Mouse (Mus musculus) myocyte (in vitro differentiated cells): ENCODE results near the gene Hyal3. TPM values are rescaled to one million over a fixed set of nuclear protein-coding genes. Genes with fewer than 3 reads are reported as not detected.

ENCODE experiments used
- H3K27me3 ChIP-seq: one replicate; pipeline ENCODE4 v1.6.1; 2011; ENCODE audit not compliant: control insufficient read depth, insufficient read depth, insufficient read length
- H3K36me3 ChIP-seq: one replicate; pipeline ENCODE4 v1.6.1; 2011; ENCODE audit not compliant: control insufficient read depth, insufficient read depth
- H3K4me2 ChIP-seq: one replicate; pipeline ENCODE4 v1.6.1; 2011; ENCODE audit warnings: low read depth, control low read depth
- H3K4me3 ChIP-seq: one replicate; pipeline ENCODE4 v1.5.1; 2011; ENCODE audit warnings: mild to moderate bottlenecking, control low read depth, moderate library complexity
- H3K79me2 ChIP-seq: one replicate; pipeline ENCODE4 v1.6.1; 2011; ENCODE audit not compliant: control insufficient read depth, insufficient read depth
- H3ac ChIP-seq: one replicate; pipeline ENCODE4 v1.6.1; 2011; ENCODE audit not compliant: control insufficient read depth, insufficient read length
- CEBPB ChIP-seq: IDR thresholded peaks from 2 replicates; pipeline ENCODE4 v1.6.1; 2011; ENCODE audit warnings: mild to moderate bottlenecking, moderate library complexity; ENCODE audit not compliant: poor library complexity, insufficient read depth, severe bottlenecking
- E2F4 ChIP-seq: IDR thresholded peaks from one replicate; pipeline ENCODE4 v1.6.1; 2011; ENCODE audit warnings: mild to moderate bottlenecking, control low read depth, moderate library complexity; ENCODE audit not compliant: insufficient read depth
- MAX ChIP-seq: IDR thresholded peaks from one replicate; pipeline ENCODE4 v1.6.1; 2011; ENCODE audit warnings: low read depth, mild to moderate bottlenecking, control low read depth
- MYOD1 ChIP-seq, 3 experiments: IDR thresholded peaks; one replicate each; pipeline ENCODE4 v1.6.1; 2011; ENCODE audit warnings: control low read depth in 2 of 3, low read depth in 2 of 3, mild to moderate bottlenecking in 2 of 3, moderate library complexity in 1 of 3; ENCODE audit not compliant: insufficient read length in 2 of 3, control insufficient read depth in 1 of 3
- MYOG ChIP-seq, 3 experiments: IDR thresholded peaks; one replicate each; pipeline ENCODE4 v1.6.1; 2011; ENCODE audit warnings: control low read depth in 2 of 3, low read depth in 2 of 3, mild to moderate bottlenecking in 2 of 3; ENCODE audit not compliant: insufficient read length in 2 of 3, control insufficient read depth in 1 of 3, insufficient read depth in 1 of 3
- POLR2A ChIP-seq: IDR thresholded peaks from one replicate; pipeline ENCODE4 v1.6.1; 2011; ENCODE audit warnings: low read depth, mild to moderate bottlenecking, control low read depth, moderate library complexity; ENCODE audit not compliant: insufficient read length
- POLR2AphosphoS2 ChIP-seq: IDR thresholded peaks from one replicate; pipeline ENCODE4 v1.6.1; 2011; ENCODE audit warnings: low read depth, control low read depth; ENCODE audit not compliant: insufficient read length
- REST ChIP-seq: IDR thresholded peaks from one replicate; pipeline ENCODE4 v1.6.1; 2011; ENCODE audit warnings: mild to moderate bottlenecking, control low read depth, moderate library complexity; ENCODE audit not compliant: insufficient read depth, insufficient read length
- SRF ChIP-seq: IDR thresholded peaks from one replicate; pipeline ENCODE4 v1.6.1; 2011; ENCODE audit warnings: low read depth; ENCODE audit not compliant: control insufficient read depth, insufficient read length
- TCF12 ChIP-seq: IDR thresholded peaks from one replicate; pipeline ENCODE4 v1.6.1; 2011; ENCODE audit warnings: mild to moderate bottlenecking, control low read depth; ENCODE audit not compliant: poor library complexity, insufficient read depth, severe bottlenecking
- TCF3 ChIP-seq: IDR thresholded peaks from one replicate; pipeline ENCODE4 v1.6.1; 2011; ENCODE audit warnings: low read depth, control low read depth; ENCODE audit not compliant: insufficient read length
- USF1 ChIP-seq: IDR thresholded peaks from one replicate; pipeline ENCODE4 v1.6.1; 2011; ENCODE audit warnings: low read depth, mild to moderate bottlenecking, control low read depth, moderate library complexity
- polyA plus RNA-seq: library from polyadenylated mRNA; unstranded; fragments of >200 nt; fragmentation: generic; extraction: Trizol; gene quantifications from one replicate; pipeline ENCODE4 v1.2.1, GENCODE M21; 2012; ENCODE audit warnings: missing spikeins

Hyal3 gene
- polyA plus RNA-seq, 1 experiment = 0.43 TPM

DNA sequence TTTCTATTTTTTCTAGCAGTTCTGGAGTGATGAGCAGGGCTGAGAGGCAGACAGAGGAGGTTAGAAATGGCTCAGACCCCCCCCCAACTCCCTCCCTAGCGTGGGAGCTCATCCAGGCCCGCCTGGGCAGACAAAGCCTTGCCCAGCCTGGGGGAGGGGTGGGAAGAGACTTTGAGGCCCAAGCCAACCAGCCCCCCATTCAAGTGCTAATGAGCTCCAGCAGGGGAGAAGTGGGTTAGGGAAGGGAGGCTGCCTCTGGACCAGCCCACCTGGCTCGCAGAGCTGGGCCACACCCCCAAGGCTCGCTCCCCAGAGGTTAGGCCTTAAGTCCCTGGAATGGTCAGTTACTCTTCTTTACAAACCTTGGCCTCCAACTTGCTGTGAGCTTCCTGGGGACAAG, 50.0 kb downstream of the Hyal3 start:
- Histone ChIP-seq H3ac (no peak overlapping the region), H3K79me2 (peaks cover 86% of the 10 kb centered on the region), H3K4me3 (no peak overlapping the region), H3K4me2 (peak overlapping the region; percentile 18), H3K27me3 (no peaks in the 10 kb centered on the region), H3K36me3 (no peaks in the 10 kb centered on the region)
- no peak for TF ChIP-seq CEBPB
- TF ChIP-seq MAX = no peak
- TF ChIP-seq POLR2A = no peak

DNA sequence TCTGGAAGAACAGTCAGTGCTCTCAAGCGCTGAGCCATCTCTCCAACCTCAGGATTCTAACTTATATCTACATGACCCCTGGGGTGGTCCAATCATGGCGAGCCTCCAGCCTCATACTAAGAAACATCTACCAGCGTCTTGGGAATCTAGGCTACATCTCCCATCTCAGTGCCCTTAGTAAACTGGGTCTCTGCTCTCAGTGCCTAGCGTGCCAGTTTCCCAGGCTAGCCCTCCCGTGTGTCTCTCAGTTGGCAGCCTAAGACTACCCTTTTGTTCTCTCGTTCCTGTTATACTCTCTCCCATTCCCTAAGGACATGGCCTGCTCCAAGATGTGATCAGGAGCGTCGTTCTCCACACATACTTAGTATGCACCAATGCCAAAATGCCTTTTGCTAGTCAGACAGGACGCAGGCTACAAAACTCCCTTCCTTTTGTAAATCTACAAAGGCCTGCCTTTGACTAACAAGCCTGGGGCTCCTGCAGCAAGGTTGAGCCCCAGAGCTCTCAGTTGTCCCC, 50.8 kb downstream of the Hyal3 start:
- Histone ChIP-seq H3K4me3 (no peak overlapping the region), H3K27me3 (no peaks in the 10 kb centered on the region), H3K36me3 (no peaks in the 10 kb centered on the region), H3K4me2 (peak overlapping the region; percentile 2), H3K79me2 (peaks cover 80% of the 10 kb centered on the region), H3ac (no peak overlapping the region)
- no peak for TF ChIP-seq TCF3
- TF ChIP-seq POLR2A = no peak
- no peak for TF ChIP-seq POLR2AphosphoS2
- no peak for TF ChIP-seq E2F4
- TF ChIP-seq MYOG (IDR thresholded peaks at IDR 0.05; ENCODE audit: control insufficient read depth in 1 of 3, insufficient read depth in 1 of 3, insufficient read length in 2 of 3, low read depth in 2 of 3) = no peak
- TF ChIP-seq SRF = no peak
- no peak for TF ChIP-seq TCF12
- TF ChIP-seq MYOD1 (IDR thresholded peaks at IDR 0.05; ENCODE audit: control insufficient read depth in 1 of 3, insufficient read length in 2 of 3, low read depth in 2 of 3) = no peak
- TF ChIP-seq MAX = no peak
- no peak for TF ChIP-seq REST
- TF ChIP-seq USF1 = no peak
- TF ChIP-seq CEBPB = no peak

DNA sequence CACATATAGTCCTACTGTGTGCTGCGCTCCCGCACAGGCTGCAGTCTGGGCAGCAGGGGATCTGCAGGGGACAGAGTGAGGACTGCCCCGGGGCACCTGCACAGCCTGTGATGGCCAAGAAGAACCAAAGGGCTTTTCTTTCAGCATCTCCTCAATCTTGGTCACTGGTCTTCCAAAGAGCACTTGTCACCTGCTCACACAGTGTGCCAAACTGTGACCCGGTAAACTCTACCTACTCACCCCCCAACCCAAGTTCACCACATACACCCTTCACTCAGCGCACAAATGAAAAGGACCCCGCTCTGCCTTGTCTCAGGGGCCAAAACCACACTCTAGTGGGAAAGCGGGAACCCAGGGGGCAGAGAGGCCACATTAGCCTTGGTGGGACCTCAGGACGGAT, 51.2 kb downstream of the Hyal3 start:
- Histone ChIP-seq H3K27me3 (no peaks in the 10 kb centered on the region), H3K4me3 (peak overlapping the region; percentile 97), H3K4me2 (peak overlapping the region; percentile 100)

DNA sequence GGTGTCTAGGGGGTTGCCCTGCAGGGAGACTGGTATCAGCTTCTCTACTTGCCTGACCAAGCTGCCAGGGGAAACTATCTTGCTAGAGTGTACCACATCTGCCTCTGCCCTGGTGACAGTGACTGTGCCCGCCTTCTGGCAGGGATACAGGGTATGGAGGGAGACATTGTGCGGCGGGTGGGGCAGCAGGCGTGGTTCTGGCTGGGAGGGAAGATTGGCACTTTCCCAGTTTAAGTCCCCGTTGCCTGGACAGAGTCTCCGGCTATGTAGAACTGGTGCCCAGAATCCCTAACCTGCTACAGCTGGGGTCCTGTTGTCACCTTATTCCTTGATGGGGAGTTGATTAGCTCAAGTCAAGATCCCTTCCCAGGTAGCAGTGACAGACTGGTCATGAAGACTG, 51.9 kb downstream of the Hyal3 start:
- Histone ChIP-seq H3K27me3 (no peaks in the 10 kb centered on the region), H3K79me2 (peaks cover 72% of the 10 kb centered on the region), H3K36me3 (no peaks in the 10 kb centered on the region), H3K4me2 (peak overlapping the region; percentile 100), H3ac (peak overlapping the region; percentile 81), H3K4me3 (peak overlapping the region; percentile 97)
- TF ChIP-seq MYOD1 (IDR thresholded peaks at IDR 0.05; ENCODE audit: control insufficient read depth in 1 of 3, insufficient read length in 2 of 3, low read depth in 2 of 3) = peak in 1 of 3 experiments; percentile 41
- no peak for TF ChIP-seq POLR2AphosphoS2
- peak in 1 of 3 experiments; percentile 17 for TF ChIP-seq MYOG (IDR thresholded peaks at IDR 0.05; ENCODE audit: control insufficient read depth in 1 of 3, insufficient read depth in 1 of 3, insufficient read length in 2 of 3, low read depth in 2 of 3)
- TF ChIP-seq SRF = no peak
- TF ChIP-seq MAX = no peak
- no peak for TF ChIP-seq E2F4
- TF ChIP-seq TCF12 = no peak
- TF ChIP-seq REST = no peak
- TF ChIP-seq TCF3 = no peak
- no peak for TF ChIP-seq POLR2A
- no peak for TF ChIP-seq USF1

More for the DNA sequence above, 51.2 kb downstream of the Hyal3 start:
- TF ChIP-seq SRF (no peak), REST (no peak), MYOG (IDR thresholded peaks at IDR 0.05; ENCODE audit: control insufficient read depth in 1 of 3, insufficient read depth in 1 of 3, insufficient read length in 2 of 3, low read depth in 2 of 3) (no peak), USF1 (no peak), E2F4 (no peak), POLR2A (no peak), CEBPB (no peak), POLR2AphosphoS2 (no peak), MAX (no peak), MYOD1 (IDR thresholded peaks at IDR 0.05; ENCODE audit: control insufficient read depth in 1 of 3, insufficient read length in 2 of 3, low read depth in 2 of 3) (no peak), TCF3 (no peak)
- H3K79me2 ChIP-seq = peaks cover 79% of the 10 kb centered on the region
- no peaks in the 10 kb centered on the region for H3K36me3 ChIP-seq
- H3ac ChIP-seq = no peak overlapping the region

DNA sequence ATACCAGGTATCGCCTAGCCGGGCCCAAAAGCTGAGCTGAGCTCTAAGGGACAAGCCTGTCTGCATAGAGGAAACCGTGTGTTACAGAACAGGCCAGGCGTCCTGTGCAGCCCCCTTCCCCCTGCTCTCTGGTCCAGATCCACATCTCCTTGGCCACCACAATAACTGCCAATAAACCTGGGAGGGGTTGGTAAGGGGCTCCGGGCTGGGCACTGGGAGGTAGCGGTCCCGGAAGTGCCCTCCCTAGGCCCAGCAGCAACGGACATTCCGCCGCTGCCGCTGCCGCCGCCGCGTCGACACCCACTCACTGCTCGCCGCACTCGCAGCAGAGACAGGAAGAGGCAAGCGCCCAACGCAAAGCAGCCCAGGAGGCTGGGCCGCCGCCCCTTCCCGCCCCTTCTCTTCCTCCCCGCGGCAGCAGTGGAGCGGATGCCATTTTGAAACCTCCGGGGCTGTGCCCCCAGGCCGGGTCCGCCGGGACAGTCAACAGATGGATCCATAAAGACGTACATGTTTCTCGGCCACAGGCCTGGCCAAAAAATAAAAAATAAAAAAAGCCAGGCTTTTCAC, 52.6 kb downstream of the Hyal3 start:
- Histone ChIP-seq H3K4me2 (peak overlapping the region; percentile 100), H3K79me2 (peaks cover 68% of the 10 kb centered on the region), H3K36me3 (no peaks in the 10 kb centered on the region), H3ac (peak overlapping the region; percentile 81), H3K4me3 (peak overlapping the region; percentile 97), H3K27me3 (no peaks in the 10 kb centered on the region)
- TF ChIP-seq TCF12 (no peak), MYOG (IDR thresholded peaks at IDR 0.05; ENCODE audit: control insufficient read depth in 1 of 3, insufficient read depth in 1 of 3, insufficient read length in 2 of 3, low read depth in 2 of 3) (peak in 1 of 3 experiments; percentile 30), POLR2AphosphoS2 (peak; percentile 96), USF1 (no peak), POLR2A (peak; percentile 97), CEBPB (no peak), MYOD1 (IDR thresholded peaks at IDR 0.05; ENCODE audit: control insufficient read depth in 1 of 3, insufficient read length in 2 of 3, low read depth in 2 of 3) (peak in 1 of 3 experiments; percentile 56), MAX (no peak), SRF (no peak), REST (no peak), TCF3 (no peak)
